Mouse (Mus musculus) MEL (cell line): ENCODE data around the gene Sept8.

Experiments
- E2F4 ChIP-seq: IDR thresholded peaks from 2 replicates; pipeline ENCODE4 v1.6.1; 2011; ENCODE audit warnings: low read depth, low read length, improper control_type of control experiment, borderline replicate concordance
- MAZ ChIP-seq: IDR thresholded peaks from 2 replicates; pipeline ENCODE4 v1.6.1; 2012; ENCODE audit warnings: low read depth, mild to moderate bottlenecking, inconsistent platforms, low read length, improper control_type of control experiment
- POLR2AphosphoS5 ChIP-seq: IDR thresholded peaks from 2 replicates; pipeline ENCODE4 v1.6.1; 2012; ENCODE audit warnings: low read depth, borderline replicate concordance, mild to moderate bottlenecking, inconsistent platforms, low read length, moderate library complexity, mixed read lengths
- ZNF384 ChIP-seq: IDR thresholded peaks from 2 replicates; pipeline ENCODE4 v1.6.1; 2012; ENCODE audit warnings: low read depth, mild to moderate bottlenecking, inconsistent platforms, low read length, improper control_type of control experiment

DNA sequence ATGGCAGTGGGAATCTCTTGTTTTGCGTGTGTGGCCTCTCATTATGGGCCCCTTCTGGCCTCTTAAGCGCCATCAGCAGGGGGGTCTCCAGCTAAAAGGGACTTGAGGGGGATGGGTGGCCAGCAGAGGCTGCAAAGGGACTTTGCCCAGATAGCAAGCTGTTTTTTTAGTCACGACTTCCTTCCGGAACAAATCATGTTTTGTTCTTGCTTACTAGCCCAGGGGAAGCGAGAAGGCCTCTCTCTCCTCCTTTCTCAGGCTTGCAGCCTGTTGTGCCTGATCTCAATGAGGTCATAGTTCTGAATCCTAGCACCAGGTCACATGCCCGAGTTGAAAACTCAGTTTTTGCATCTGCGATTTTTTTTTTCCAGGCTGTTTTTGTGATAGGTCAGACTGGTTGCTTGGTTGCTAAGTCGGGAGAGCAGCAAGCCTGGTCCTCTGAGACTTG is 27.1 kb upstream of the Sept8 start:
- TF ChIP-seq MAZ (no peak), ZNF384 (no peak), POLR2AphosphoS5 (no peak), E2F4 (no peak)
